11 mouse cellular contexts compared by ENCODE assay signal in genomic region chr2:22587469-22588169, GRCm38 (mm10). TPM values are rescaled to one million over a fixed set of nuclear protein-coding genes. Genes with fewer than 3 reads are reported as not detected.
DNase-seq lines count a peak whose midpoint lies in the region; ATAC-seq and TF ChIP-seq lines count a peak whose summit lies in the region.
"Not testable (repeated sequence)": the region's sequence is repeated elsewhere in the genome, so short reads cannot be mapped to it uniquely, and the experiment has no call there.
"Had no signal": no experiment of that assay in that cellular context is flagged by ENCODE, and none has a peak within 500 bp of the region (broad histone marks: within the 10 kb centered on the region; RNA-seq: fewer than 3 reads in every experiment).

No protein-coding gene starts in this region.

- WGBS in heart, embryonic 13.5 days: 67% methylated on average over 14 of the region's 14 CpGs
- 82% methylated on average over 13 of the region's 14 CpGs for WGBS in hindbrain, postnatal 0 days
- 86% methylated on average over 14 of the region's 14 CpGs for WGBS in limb, embryonic 13.5 days
- WGBS in lung, embryonic 16.5 days: 84% methylated on average over 13 of the region's 14 CpGs
- 83% methylated on average over 14 of the region's 14 CpGs for WGBS in stomach, postnatal 0 days

- H3K9me3 ChIP-seq in heart, embryonic 13.5 days; hindbrain, postnatal 0 days (ENCODE audit: low read length); limb, embryonic 13.5 days; lung, embryonic 16.5 days (ENCODE audit: control insufficient read depth, low read length); stomach, postnatal 0 days (ENCODE audit: control insufficient read depth, low read length): not testable (repeated sequence)

- H3K27me3 ChIP-seq in heart, embryonic 13.5 days (replicated peaks); hindbrain, postnatal 0 days (ENCODE audit: insufficient read depth, low read length); limb, embryonic 13.5 days; lung, embryonic 16.5 days (ENCODE audit: control insufficient read depth, insufficient read depth, low read depth, low read length); stomach, postnatal 0 days (ENCODE audit: control insufficient read depth, insufficient read depth, low read length): not testable (repeated sequence)

- peak; percentile 7 for DNase-seq in ZHBTc4 (ENCODE audit: low read depth, low spot score)
- peak; percentile 58 for DNase-seq in fibroblast of lung, adult 2 months (ENCODE audit: low read depth)
- not testable (repeated sequence) for DNase-seq in hindbrain, postnatal 0 days (ENCODE audit: low spot score); stomach, postnatal 0 days (ENCODE audit: low spot score)

- not testable (repeated sequence) for H3K36me3 ChIP-seq in heart, embryonic 13.5 days; hindbrain, postnatal 0 days (ENCODE audit: insufficient read depth, low read length); limb, embryonic 13.5 days; lung, embryonic 16.5 days (ENCODE audit: control insufficient read depth, insufficient read depth, low read length); stomach, postnatal 0 days (ENCODE audit: control insufficient read depth, insufficient read depth, low read length)

- not testable (repeated sequence) for TF ChIP-seq CTCF in hindbrain, postnatal 0 days (IDR thresholded peaks at IDR 0.05; ENCODE audit: low read depth); stomach, postnatal 0 days (IDR thresholded peaks at IDR 0.05; ENCODE audit: low read depth)

- ATAC-seq in heart, embryonic 13.5 days (ENCODE audit: extremely low read depth, insufficient number of reproducible peaks, low FRiP score, low TSS enrichment): peak; percentile 74
- peak; percentile 89 for ATAC-seq in hindbrain, postnatal 0 days
- ATAC-seq in limb, embryonic 13.5 days (ENCODE audit: low FRiP score, low read depth): peak; percentile 86
- peak; percentile 80 for ATAC-seq in lung, embryonic 16.5 days (ENCODE audit: low read depth)
- ATAC-seq in monocyte, adult 5-6 weeks (replicated peaks; ENCODE audit: insufficient number of reproducible peaks, low FRiP score, low TSS enrichment, poor library complexity, severe bottlenecking): peak; percentile 76
- peak; percentile 87 for ATAC-seq in stomach, postnatal 0 days (ENCODE audit: low FRiP score, low TSS enrichment)

- not testable (repeated sequence) for H3K9ac ChIP-seq in heart, embryonic 13.5 days; hindbrain, postnatal 0 days (replicated peaks; ENCODE audit: low read length); limb, embryonic 13.5 days; lung, embryonic 16.5 days (ENCODE audit: low read length); stomach, postnatal 0 days (ENCODE audit: low read length)

- not testable (repeated sequence) for H3K4me1 ChIP-seq in heart, embryonic 13.5 days; hindbrain, postnatal 0 days (ENCODE audit: insufficient read depth, low read length); limb, embryonic 13.5 days; lung, embryonic 16.5 days (replicated peaks; ENCODE audit: control insufficient read depth, insufficient read depth, low read length); stomach, postnatal 0 days (replicated peaks; ENCODE audit: control insufficient read depth, insufficient read depth)

- H3K4me3 ChIP-seq in heart, embryonic 13.5 days; hindbrain, postnatal 0 days (ENCODE audit: low read length); limb, embryonic 13.5 days; lung, embryonic 16.5 days (ENCODE audit: low read length); stomach, postnatal 0 days (ENCODE audit: low read depth, low read length): not testable (repeated sequence)

- not testable (repeated sequence) for TF ChIP-seq EP300 in stomach, postnatal 0 days (optimal IDR thresholded peaks at IDR 0.05)

- not testable (repeated sequence) for H3K27ac ChIP-seq in heart, embryonic 13.5 days (replicated peaks); hindbrain, postnatal 0 days; limb, embryonic 13.5 days; lung, embryonic 16.5 days (ENCODE audit: low read length); stomach, postnatal 0 days (replicated peaks)

- not testable (repeated sequence) for H3K4me2 ChIP-seq in heart, embryonic 13.5 days; hindbrain, postnatal 0 days (ENCODE audit: low read depth, low read length); limb, embryonic 13.5 days (replicated peaks); lung, embryonic 16.5 days (ENCODE audit: low read depth, low read length); stomach, postnatal 0 days (replicated peaks; ENCODE audit: low read depth)

RNA-seq across cellular contexts. Expression of gene Gad2, which starts 34.4 kb away (rescaled TPM):
- 0.11 and 0.45 TPM in 2 replicates for polyA plus RNA-seq in heart, embryonic 13.5 days (2015; fragmentation: Nextera tagmentation; extraction: Ambion mirVana)
- total RNA-seq in hindbrain, postnatal 0 days (2014; rRNA removed): 34.9 and 40.0 TPM in 2 replicates
- 46.1 and 48.3 TPM in 2 replicates for polyA plus RNA-seq in hindbrain, postnatal 0 days (2015; fragmentation: Nextera tagmentation; extraction: Ambion mirVana)
- 0.14 and 0.76 TPM in 2 replicates for polyA plus RNA-seq in limb, embryonic 13.5 days (2015; fragmentation: Nextera tagmentation; extraction: Ambion mirVana)
- 0.21 and 0.52 TPM in 2 replicates for polyA plus RNA-seq in lung, embryonic 16.5 days (2015; fragmentation: Nextera tagmentation; extraction: Ambion mirVana)
- total RNA-seq in monocyte, adult 5-6 weeks (2017): not detected in 3 replicates
- polyA plus RNA-seq in stomach, postnatal 0 days (2015; fragmentation: Nextera tagmentation; extraction: Ambion mirVana): 0.05 and 0.07 TPM in 2 replicates
- total RNA-seq: adrenal gland, adult 2 months; gastrocnemius, adult 2 months had no signal
- polyA plus RNA-seq: adrenal gland, adult 2 months; kidney, adult 2 months had no signal

Comparison
In these comparisons a context has a peak if more than half of its experiments do, and no peak if none do; other contexts are left out.
1. RNA of gene Gad2, which starts 34.4 kb away (polyA plus RNA-seq): 46.1 to 48.3 TPM in hindbrain, postnatal 0 days; 0.14 to 0.76 TPM in limb, embryonic 13.5 days, 0.11 to 0.45 TPM in heart, embryonic 13.5 days, 0.21 to 0.52 TPM in lung, embryonic 16.5 days and 0.05 to 0.07 TPM in stomach, postnatal 0 days; every median in the first group is over 10 times any median in the second.
2. Peak in every context shown above with its lines, with median percentiles within 50 percentile points of each other: ATAC-seq.